Mouse (Mus musculus) lung, embryonic 14.5 days (tissue): ENCODE measurements around the gene Ppp1r13l. TPM values are rescaled to one million over a fixed set of nuclear protein-coding genes. Genes with fewer than 3 reads are reported as not detected.

Experiments used
- ATAC-seq: fragments of 200-750 bp; cut with Nextera tagmentation; 2 replicates; pipeline ENCODE4 v1.8.0; 2017; ENCODE audit warnings: mild to moderate bottlenecking, moderate TSS enrichment, moderate library complexity; ENCODE audit not compliant: insufficient read depth
- DNase-seq: peaks from one replicate; pipeline ENCODE4 v3.0.0-alpha.2; 2015
- H3K27ac ChIP-seq: fragments of 300-500 bp; sonication (generic); 2 replicates; pipeline ENCODE4 v1.5.1; 2014; ENCODE audit warnings: low read depth, mild to moderate bottlenecking, moderate library complexity
- H3K27me3 ChIP-seq: fragments of 300-500 bp; sonication (generic); 2 replicates; pipeline ENCODE4 v1.6.1; 2014; ENCODE audit warnings: low read length, control low read depth; ENCODE audit not compliant: insufficient read depth
- H3K36me3 ChIP-seq: fragments of 300-500 bp; sonication (generic); 2 replicates; pipeline ENCODE4 v1.6.1; 2014; ENCODE audit warnings: control low read depth; ENCODE audit not compliant: insufficient read depth
- H3K4me1 ChIP-seq: fragments of 300-500 bp; sonication (generic); 2 replicates; pipeline ENCODE4 v1.6.1; 2014; ENCODE audit warnings: antibody characterized with exemption, control low read depth; ENCODE audit not compliant: insufficient read depth
- H3K4me2 ChIP-seq: fragments of 300-500 bp; sonication (generic); 2 replicates; pipeline ENCODE4 v1.6.1; 2014; ENCODE audit warnings: mild to moderate bottlenecking
- H3K4me3 ChIP-seq: fragments of 300-500 bp; sonication (generic); 2 replicates; pipeline ENCODE4 v1.5.1; 2014; ENCODE audit warnings: low read depth, low read length
- H3K9ac ChIP-seq: fragments of 300-500 bp; sonication (generic); 2 replicates; pipeline ENCODE4 v1.6.1; 2014
- H3K9me3 ChIP-seq: fragments of 300-500 bp; sonication (generic); 2 replicates; pipeline ENCODE4 v1.6.1; 2016; ENCODE audit warnings: low read depth, low read length, control low read depth
- CTCF ChIP-seq: IDR thresholded peaks from 2 replicates; pipeline ENCODE4 v1.5.1; 2016; ENCODE audit warnings: antibody characterized with exemption, low read depth
- WGBS: fragments of 180-500 bp; shearing (Covaris S2); extraction: QIAGEN DNeasy Blood & Tissue Kit; methylation state at CpG from one replicate; pipeline ENCODE4 v1.1.7; 2014; 5-methylcytosine and 5-hydroxymethylcytosine counted together
- polyA plus RNA-seq: library from polyadenylated mRNA; unstranded; fragments of >200 nt; fragmentation: Nextera tagmentation; extraction: Ambion mirVana; gene quantifications from 2 replicates; pipeline ENCODE4 v1.2.1, GENCODE M21; 2014

Gene Ppp1r13l
- polyA plus RNA-seq, 1 experiment from 2014 or later, result 5.4 TPM

- H3K9me3 ChIP-seq, result peaks cover 4% of the 10 kb centered on the region; the same call in 1 of the 2 replicates
- peak; percentile 67 for DNase-seq
- peaks cover 32% of the 10 kb centered on the region for H3K27me3 ChIP-seq
- peak overlapping the region; percentile 61 for H3K4me2 ChIP-seq
- H3K36me3 ChIP-seq, result peaks cover 13% of the 10 kb centered on the region
- no peaks in the 10 kb centered on the region for H3K4me1 ChIP-seq
- H3K4me3 ChIP-seq, result peak overlapping the region; percentile 33
- TF ChIP-seq CTCF, result no peak
- peak overlapping the region; percentile 42 for H3K9ac ChIP-seq
- peak overlapping the region; percentile 70 for H3K27ac ChIP-seq
- peak; percentile 59 for ATAC-seq
- 2% methylated on average over 27 of the region's 27 CpGs for WGBS
These were observed 40.1 kb downstream of the Ppp1r13l start for GRCm38 (mm10) chr7:19399496-19400280.

- no peak for DNase-seq
- Histone ChIP-seq H3K4me1 (no peaks in the 10 kb centered on the region), H3K36me3 (0 out of 2 replicates have a peak, but pooled peaks cover under 1% of the 10 kb centered on the region), H3K27me3 (peaks cover 38% of the 10 kb centered on the region), H3K4me2 (no peak overlapping the region), H3K4me3 (no peak overlapping the region), H3K9ac (no peak overlapping the region), H3K9me3 (peaks cover 4% of the 10 kb centered on the region; the same call in 1 of the 2 replicates), H3K27ac (no peak overlapping the region)
- ATAC-seq, result no peak
- peak; percentile 43 for TF ChIP-seq CTCF
- 85% methylated on average over 4 of the region's 4 CpGs for WGBS
These were observed 41.4 kb downstream of the Ppp1r13l start for GRCm38 (mm10) chr7:19400946-19401345.

DNA sequence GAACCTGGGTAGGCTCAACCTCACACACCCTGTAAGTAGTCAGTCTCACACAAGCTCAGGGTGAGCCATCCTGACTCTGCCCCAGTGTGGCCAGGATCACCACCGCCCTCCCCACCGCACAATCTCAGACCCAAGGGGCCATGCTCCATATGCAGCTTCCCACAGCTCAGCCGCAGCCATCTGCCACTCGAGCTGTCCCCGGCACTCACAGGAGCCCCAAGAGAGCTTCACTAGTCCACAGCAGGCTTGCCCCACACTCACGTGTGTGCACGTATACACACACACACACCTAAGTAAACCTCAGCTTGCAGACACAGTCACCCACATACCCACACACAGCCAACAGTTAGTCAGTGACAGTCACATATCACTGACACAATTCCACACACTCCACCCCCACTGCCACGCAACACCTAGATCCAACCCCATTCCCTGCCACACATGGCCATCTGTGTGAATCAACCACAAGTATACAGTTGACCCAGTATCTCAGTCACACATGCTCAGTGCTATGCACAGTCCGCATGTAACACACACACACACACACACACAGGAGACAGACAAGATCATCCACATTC is 43.1 kb downstream of the Ppp1r13l start:
- peaks cover 38% of the 10 kb centered on the region for H3K27me3 ChIP-seq
- no peaks in the 10 kb centered on the region for H3K36me3 ChIP-seq
- WGBS, result 76% methylated on average over 9 of the region's 9 CpGs

GRCm38 (mm10) chr7:19403731-19404296 is 44.3 kb downstream of the Ppp1r13l start, which contains the start of gene Klc3:
Gene Klc3, minus strand, starts transcription at chr7:19404104.
- DNase-seq (peak; percentile 81), ATAC-seq (peak; percentile 54)
- no peak for TF ChIP-seq CTCF
- under 1% methylated on average over 62 of the region's 62 CpGs for WGBS
- H3K27ac ChIP-seq, result no peak within 1 kb of the TSS
- H3K4me3 ChIP-seq, result peak within 1 kb of the TSS; percentile 59
- H3K36me3 ChIP-seq, result no peaks in the 10 kb centered on the region
- peaks cover 38% of the 10 kb centered on the region for H3K27me3 ChIP-seq
- H3K9me3 ChIP-seq, result peaks cover 4% of the 10 kb centered on the region; the same call in 1 of the 2 replicates
- peak within 1 kb of the TSS; percentile 49 for H3K9ac ChIP-seq
- H3K4me2 ChIP-seq, result peak within 1 kb of the TSS; percentile 96
- H3K4me1 ChIP-seq, result no peaks in the 10 kb centered on the region

More for the DNA sequence above, 43.1 kb downstream of the Ppp1r13l start:
- no peak overlapping the region for H3K4me3 ChIP-seq
- no peaks in the 10 kb centered on the region for H3K4me1 ChIP-seq
- H3K9me3 ChIP-seq, result peaks cover 4% of the 10 kb centered on the region; the same call in 1 of the 2 replicates
- H3K4me2 ChIP-seq, result no peak overlapping the region
- H3K27ac ChIP-seq, result no peak overlapping the region
- DNase-seq (no peak), ATAC-seq (no peak)
- no peak overlapping the region for H3K9ac ChIP-seq
- no peak for TF ChIP-seq CTCF

DNA sequence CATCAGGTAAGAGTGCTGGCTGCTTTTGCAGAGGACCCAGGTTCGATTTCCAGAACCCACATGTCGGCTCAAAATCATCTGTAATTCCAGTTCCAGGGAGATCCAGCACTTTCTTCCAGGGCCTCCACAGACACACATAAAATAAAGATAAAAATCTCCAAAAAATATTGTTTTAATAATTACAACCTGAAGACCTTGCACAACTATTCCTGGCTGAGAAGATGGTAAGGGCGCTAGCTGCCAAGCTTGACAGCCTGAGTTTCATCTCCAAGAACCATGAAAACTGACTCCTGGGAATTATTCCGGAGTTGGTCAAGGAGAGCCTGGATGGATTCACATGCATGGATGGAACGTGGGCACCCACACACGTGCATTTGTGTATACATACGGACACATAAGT is 44.9 kb downstream of the Ppp1r13l start, which contains the start of gene Ckm:
TSS of gene Ckm (plus strand) at position 301 of the 400 bp plus-strand sequence.
- Histone ChIP-seq H3K27me3 (peaks cover 34% of the 10 kb centered on the region), H3K27ac (no peak within 1 kb of the TSS), H3K4me2 (peak within 1 kb of the TSS; percentile 96), H3K4me1 (no peaks in the 10 kb centered on the region), H3K36me3 (no peaks in the 10 kb centered on the region), H3K4me3 (peak within 1 kb of the TSS; percentile 59), H3K9me3 (peaks cover 4% of the 10 kb centered on the region; the same call in 1 of the 2 replicates), H3K9ac (peak within 1 kb of the TSS; percentile 49)
- WGBS, result 47% methylated on average over 7 of the region's 7 CpGs
- TF ChIP-seq CTCF, result no peak
- no peak for ATAC-seq
- no peak for DNase-seq

- Histone ChIP-seq H3K4me3 (no peak overlapping the region), H3K27me3 (peaks cover 32% of the 10 kb centered on the region), H3K9me3 (peaks cover 4% of the 10 kb centered on the region; the same call in 1 of the 2 replicates), H3K36me3 (no peaks in the 10 kb centered on the region), H3K4me1 (no peaks in the 10 kb centered on the region), H3K27ac (no peak overlapping the region), H3K4me2 (peak overlapping the region; percentile 37; the same call in 1 of the 2 replicates), H3K9ac (no peak overlapping the region)
- TF ChIP-seq CTCF, result peak; percentile 99
- 1% methylated on average over 19 of the region's 19 CpGs for WGBS
- DNase-seq (peak; percentile 92), ATAC-seq (peak; percentile 64)
These were observed 45.9 kb downstream of the Ppp1r13l start for GRCm38 (mm10) chr7:19405417-19405816.
